In the genomic region with DNA sequence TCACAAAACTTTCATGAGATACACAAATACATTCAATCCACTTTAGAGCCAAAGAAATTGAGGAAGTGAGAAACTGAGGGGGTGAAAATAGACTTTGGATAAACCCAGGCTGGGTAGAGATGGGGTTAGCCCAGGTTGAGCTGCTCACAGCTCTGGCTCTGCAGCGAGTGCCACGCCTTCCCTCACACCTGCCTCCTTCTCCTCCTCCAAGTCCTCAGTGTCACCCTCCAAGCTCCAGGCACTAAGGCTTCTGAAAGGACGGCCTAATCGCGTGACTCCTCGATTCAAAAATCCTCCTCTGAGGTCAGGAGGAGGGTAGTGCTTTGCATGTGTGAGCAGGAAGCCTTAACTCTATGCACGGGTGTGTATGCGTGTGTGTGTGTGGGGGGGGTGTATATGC, we compare ENCODE assay signal across 20 mouse cellular contexts.
DNase-seq lines count a peak whose midpoint lies in the region; TF ChIP-seq lines count a peak whose summit lies in the region.
"Had no signal": no experiment of that assay in that cellular context is flagged by ENCODE, and none has a peak within 500 bp of the region (broad histone marks: within the 10 kb centered on the region; RNA-seq: fewer than 3 reads in every experiment).

No protein-coding gene starts in this region.

- no peak overlapping the region for H3K27ac ChIP-seq in CH12.LX (ENCODE audit: insufficient read depth, low read depth)

- H3K79me2 ChIP-seq in CH12.LX (replicated peaks; ENCODE audit: control insufficient read depth, extremely low read depth, insufficient read depth, poor library complexity, severe bottlenecking) = no peaks in the 10 kb centered on the region

- no peak for TF ChIP-seq POLR2A in CH12.LX (IDR thresholded peaks at IDR 0.05; ENCODE audit: low read depth, low read length)

- H3K4me3 ChIP-seq in CH12.LX (replicated peaks in 1 of 3; ENCODE audit: low read depth in 2 of 3, low read length in 2 of 3, poor library complexity in 1 of 3) = no peak overlapping the region

- no peak overlapping the region for H3K9ac ChIP-seq in CH12.LX (ENCODE audit: insufficient read depth, low read depth)

- no peaks in the 10 kb centered on the region for H3K9me3 ChIP-seq in CH12.LX (replicated peaks; ENCODE audit: low read length)
- H3K9me3 ChIP-seq: G1E had no signal

- no peaks in the 10 kb centered on the region for H3K27me3 ChIP-seq in CH12.LX (replicated peaks)
- no peaks in the 10 kb centered on the region for H3K27me3 ChIP-seq in splenic B cell, adult 2 months (ENCODE audit: control insufficient read depth, insufficient read depth, low read length, poor library complexity, severe bottlenecking)
- H3K27me3 ChIP-seq: Patski had no signal

- TF ChIP-seq EP300 in CH12.LX (IDR thresholded peaks at IDR 0.05; ENCODE audit: low read length) = peak; percentile 52

- TF ChIP-seq RAD21 in CH12.LX (IDR thresholded peaks at IDR 0.05; ENCODE audit: low read depth, low read length) = no peak

- peaks cover 15 to 41% of the 10 kb centered on the region in 2 experiments for H3K4me1 ChIP-seq in CH12.LX (ENCODE audit: control insufficient read depth in 1 of 2, insufficient read depth in 2 of 2)

- 0 out of 2 replicates have a peak overlapping the region, but pooled peaks have one; percentile 8 for H3K4me2 ChIP-seq in CH12.LX (ENCODE audit: insufficient read depth, low read depth, poor library complexity, severe bottlenecking)

- peaks cover 0 to 13% of the 10 kb centered on the region in 2 experiments for H3K36me3 ChIP-seq in CH12.LX (replicated peaks in 1 of 2; ENCODE audit: control insufficient read depth in 1 of 2, insufficient read depth in 1 of 2, low read length in 1 of 2)
- no peaks in the 10 kb centered on the region for H3K36me3 ChIP-seq in splenic B cell, adult 2 months (ENCODE audit: control insufficient read depth, insufficient read depth, low read length, poor library complexity, severe bottlenecking)

- in situ Hi-C loops in CH12.LX (cut with MboI; ENCODE audit: low pct_ligation_motif_present, low pct_unique_long_range_greater_than_20kb, low sequenced_read_pairs) = no loop called here

- DNase-seq in cerebellum, adult 11-12 months = peak; percentile 18
- no peak for DNase-seq in cerebellum, postnatal 14 days
- DNase-seq in A20 (ENCODE audit: low read depth, low spot score) = peak; percentile 82
- peak; percentile 60 for DNase-seq in CH12.LX (ENCODE audit: extremely low read depth)
- peak; percentile 13 for DNase-seq in splenic B cell, adult 2 months (ENCODE audit: low read depth, low spot score)
- no peak for DNase-seq in adrenal gland, adult 8-10 months
- DNase-seq in layer of hippocampus, adult 8-10 months (ENCODE audit: low spot score in 2 of 2) = no peak
- DNase-seq in right cerebral cortex, adult 2 months (ENCODE audit: low spot score in 2 of 2) = no peak
- DNase-seq: adrenal gland, adult 2 months; adrenal gland, postnatal 10 days; adrenal gland, postnatal 14 days; adrenal gland, postnatal 25 days; adrenal gland, postnatal 36 days; cerebellum, adult 11 months; cerebellum, adult 18-20 months; cerebellum, adult 2 months; cerebellum, adult 8-10 months; cerebellum, adult 9-10 months had no signal

- dilution Hi-C loops in CH12.LX (cut with MboI; ENCODE audit: extremely low pct_ligation_motif_present, extremely low pct_unique_long_range_greater_than_20kb, low sequenced_read_pairs) = no loop called here

- no peak for TF ChIP-seq CTCF in CH12.LX (conservative IDR thresholded peaks at IDR 0.05 in 1 of 2, IDR thresholded peaks at IDR 0.05 in 1 of 2; ENCODE audit: low read depth in 2 of 2, low read length in 2 of 2)

TF ChIP-seq in CH12.LX, 34 proteins besides CTCF, POLR2A, EP300 and RAD21:
- TF ChIP-seq E2F4 (IDR thresholded peaks at IDR 0.05; ENCODE audit: insufficient replicate concordance, low read depth, low read length) = no peak
- peak; percentile 41; the same call in 1 of the 2 replicates for TF ChIP-seq IRF4 (IDR thresholded peaks at IDR 0.05; ENCODE audit: low read depth, low read length)
- no peak for TF ChIP-seq CHD1 (IDR thresholded peaks at IDR 0.05; ENCODE audit: low read depth, low read length)
- TF ChIP-seq ZC3H11A (IDR thresholded peaks at IDR 0.05; ENCODE audit: low read depth, low read length) = no peak
- TF ChIP-seq BHLHE40 (IDR thresholded peaks at IDR 0.05; ENCODE audit: low read depth, low read length) = peak; percentile 55; the same call in 1 of the 2 replicates

Comparison
In these comparisons a context has a peak if more than half of its experiments do, and no peak if none do; other contexts are left out.
1. DNase-seq: peak in cerebellum, adult 11-12 months (single experiment), A20 (single experiment), CH12.LX (single experiment) and splenic B cell, adult 2 months (single experiment); none in cerebellum, postnatal 14 days (0 of 2), adrenal gland, adult 8-10 months (single experiment), layer of hippocampus, adult 8-10 months (0 of 2) and right cerebral cortex, adult 2 months (0 of 2).